Mouse (Mus musculus) hematopoietic stem cell, adult 5-6 weeks (primary cell): Measurements from ENCODE around the gene Gstm7. TPM values are rescaled to one million over a fixed set of nuclear protein-coding genes. Genes with fewer than 3 reads are reported as not detected.
"Not testable (repeated sequence)": the region's sequence is repeated elsewhere in the genome, so short reads cannot be mapped to it uniquely, and the experiment has no call there.

Experiments
- ATAC-seq, 2 experiments: fragments of 125-278 bp in 1 of 2; replicated peaks in 1 of 2; 2 replicates each; pipeline ENCODE4 v1.8.0; 2016 to 2017; ENCODE audit warnings: inconsistent platforms in 2 of 2, mild to moderate bottlenecking in 2 of 2, moderate number of reproducible peaks in 2 of 2, low read depth in 1 of 2, moderate TSS enrichment in 1 of 2; ENCODE audit not compliant: low FRiP score in 2 of 2, poor library complexity in 2 of 2, severe bottlenecking in 2 of 2, insufficient read depth in 1 of 2, low TSS enrichment in 1 of 2
- total RNA-seq: library from RNA; stranded (forward); fragments of 172-1452, 232-1000 nt; gene quantifications from 2 replicates; pipeline ENCODE4 v1.2.3, GENCODE M21; 2017

Gene Gstm7
- total RNA-seq, 1 experiment from 2014 or later, result 8.3 TPM

DNA sequence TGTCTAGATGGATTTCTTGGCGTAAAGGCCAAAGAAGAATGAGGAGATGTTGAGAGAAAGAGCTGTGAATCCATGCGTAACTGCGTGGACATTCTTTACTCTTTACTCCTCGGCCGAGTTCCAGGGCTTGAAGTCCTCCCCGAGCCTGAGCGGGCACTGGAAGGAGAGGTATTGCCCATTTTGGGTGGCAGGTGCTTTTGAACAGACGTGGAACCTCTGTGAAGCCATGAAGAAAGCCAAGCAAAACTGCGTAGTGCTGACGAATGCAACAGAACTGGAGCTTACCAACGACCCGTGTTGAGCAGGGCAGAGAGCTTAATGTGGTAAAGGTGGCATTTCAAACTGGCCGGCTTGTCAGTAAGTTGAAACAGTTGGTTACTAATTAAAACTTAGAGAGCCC, 32.9 kb downstream of the Gstm7 start:
- ATAC-seq, result no peak

DNA sequence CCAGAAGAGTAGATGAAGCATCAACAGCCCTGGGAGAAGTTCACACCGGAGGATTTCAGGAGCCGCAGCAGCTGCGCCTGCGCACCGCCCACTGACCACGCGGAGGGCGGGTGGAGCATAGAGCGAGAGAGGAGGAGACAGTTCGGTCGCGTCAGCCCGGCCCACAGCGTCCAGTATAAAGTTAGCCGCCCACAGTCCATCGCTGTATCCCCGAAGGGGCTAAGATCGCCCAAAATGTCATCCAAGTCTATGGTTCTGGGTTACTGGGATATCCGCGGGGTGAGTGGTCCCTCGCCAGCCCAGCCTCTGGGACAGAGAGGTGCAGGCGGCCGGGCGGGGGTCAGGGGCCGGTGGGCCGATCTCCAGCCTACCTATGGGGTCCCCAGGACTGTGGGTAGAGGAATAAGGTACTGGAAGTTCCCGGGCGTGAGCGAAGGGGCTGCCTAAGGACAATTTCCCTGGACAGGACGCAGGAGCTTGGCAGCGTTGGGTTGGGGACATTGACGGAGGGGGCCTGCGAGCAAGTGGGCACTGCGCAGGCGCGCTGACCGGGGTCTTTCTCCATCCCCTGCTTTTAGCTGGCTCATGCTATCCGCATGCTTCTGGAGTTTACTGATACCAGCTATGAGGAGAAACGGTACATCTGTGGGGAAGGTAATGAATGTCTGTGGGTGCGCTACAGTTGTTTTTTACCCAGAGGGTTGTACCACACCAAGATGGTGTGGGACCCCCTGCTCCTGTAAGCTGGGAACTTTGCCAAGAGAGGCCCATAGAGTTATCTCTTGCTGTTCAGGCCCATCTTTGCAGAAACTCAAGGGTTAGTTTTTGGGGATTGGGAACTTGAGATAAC, 35.7 kb downstream of the Gstm7 start, which contains the start of gene Gstm5:
TSS of gene Gstm5 (plus strand) at position 102 of the 850 bp plus-strand sequence.
- peak; percentile 88 to 92 for ATAC-seq

DNA sequence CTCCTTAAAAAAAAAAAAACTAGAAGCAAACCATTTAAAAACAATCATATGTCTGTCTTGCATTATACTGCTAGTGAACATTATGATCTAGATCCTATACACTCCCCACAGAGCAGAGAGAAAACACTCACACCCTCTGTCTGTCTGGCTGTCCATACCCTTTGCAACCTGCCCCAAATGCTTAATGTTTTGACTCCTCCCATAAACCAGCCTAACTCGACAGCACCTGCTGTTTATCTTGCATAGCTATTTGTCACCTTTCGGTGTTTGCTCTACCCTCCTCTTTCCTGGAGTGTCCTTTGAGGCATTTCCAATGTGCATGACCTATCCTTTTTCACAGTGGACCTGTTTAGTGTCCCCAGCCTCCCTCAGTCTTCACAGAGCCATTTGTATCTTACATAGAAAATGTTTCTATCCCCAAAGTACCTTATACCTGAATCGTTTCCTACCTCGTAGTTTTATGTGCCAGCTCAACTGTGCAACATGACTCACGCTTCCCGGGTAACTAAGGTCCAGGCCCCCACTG, 36.4 kb downstream of the Gstm7 start:
- no peak for ATAC-seq

DNA sequence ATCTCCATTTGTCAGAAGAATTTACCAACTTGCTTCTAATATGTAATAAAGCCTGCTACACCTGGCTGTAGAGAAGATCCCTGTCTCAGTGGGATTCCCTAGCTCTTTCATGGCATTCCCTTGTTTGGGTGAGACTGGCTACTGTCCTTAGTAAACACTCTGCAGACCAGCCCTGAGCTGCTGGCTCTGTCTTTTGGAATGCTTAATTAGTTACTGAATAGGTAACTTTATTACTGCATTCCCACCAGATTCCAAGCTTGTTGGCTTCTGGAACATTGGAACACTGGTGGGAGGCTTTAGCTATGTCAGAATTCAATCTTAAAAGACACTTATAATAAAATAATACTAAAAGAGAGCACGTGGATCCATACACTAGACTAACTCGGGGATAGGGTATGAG, 42.4 kb downstream of the Gstm7 start:
- not testable (repeated sequence) for ATAC-seq

DNA sequence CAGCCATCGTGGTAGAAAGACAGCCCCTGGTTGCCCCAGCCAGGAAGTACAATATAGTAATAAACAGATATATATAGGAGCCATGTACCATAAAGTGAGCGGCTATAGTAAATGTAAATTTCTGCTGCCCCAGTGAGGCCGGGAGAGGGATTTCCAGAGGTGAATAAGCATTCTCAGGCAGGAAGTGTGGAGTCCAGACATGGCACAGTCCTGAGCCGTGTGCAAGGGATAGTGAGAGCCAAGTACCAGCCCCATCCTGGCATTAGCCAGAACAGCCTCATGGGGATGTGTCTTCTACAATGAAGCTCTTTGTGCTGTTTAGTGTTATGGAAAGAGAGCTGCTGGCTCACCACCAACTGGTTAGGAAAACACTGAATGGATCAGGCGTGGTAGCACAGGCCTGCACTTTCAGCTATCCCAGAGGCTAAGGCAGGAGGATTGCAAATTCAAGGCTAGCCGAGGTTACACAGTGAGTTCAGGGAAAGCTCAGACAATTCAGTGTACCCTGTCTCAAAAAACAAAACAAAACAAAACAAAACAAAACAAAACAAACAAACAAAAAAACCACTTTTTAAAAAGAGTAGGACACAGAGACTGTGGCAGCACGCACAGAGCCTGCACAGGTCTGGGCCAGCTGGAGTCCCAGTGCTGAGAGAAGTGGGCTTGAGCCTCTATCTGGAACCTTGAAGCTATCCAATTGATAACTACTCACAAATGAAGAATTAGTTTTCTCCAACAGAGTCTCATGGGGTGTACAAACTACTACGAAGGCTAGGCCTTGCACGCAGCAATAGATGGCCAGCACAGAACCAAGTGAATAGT, 43.7 kb downstream of the Gstm7 start:
- no peak for ATAC-seq

DNA sequence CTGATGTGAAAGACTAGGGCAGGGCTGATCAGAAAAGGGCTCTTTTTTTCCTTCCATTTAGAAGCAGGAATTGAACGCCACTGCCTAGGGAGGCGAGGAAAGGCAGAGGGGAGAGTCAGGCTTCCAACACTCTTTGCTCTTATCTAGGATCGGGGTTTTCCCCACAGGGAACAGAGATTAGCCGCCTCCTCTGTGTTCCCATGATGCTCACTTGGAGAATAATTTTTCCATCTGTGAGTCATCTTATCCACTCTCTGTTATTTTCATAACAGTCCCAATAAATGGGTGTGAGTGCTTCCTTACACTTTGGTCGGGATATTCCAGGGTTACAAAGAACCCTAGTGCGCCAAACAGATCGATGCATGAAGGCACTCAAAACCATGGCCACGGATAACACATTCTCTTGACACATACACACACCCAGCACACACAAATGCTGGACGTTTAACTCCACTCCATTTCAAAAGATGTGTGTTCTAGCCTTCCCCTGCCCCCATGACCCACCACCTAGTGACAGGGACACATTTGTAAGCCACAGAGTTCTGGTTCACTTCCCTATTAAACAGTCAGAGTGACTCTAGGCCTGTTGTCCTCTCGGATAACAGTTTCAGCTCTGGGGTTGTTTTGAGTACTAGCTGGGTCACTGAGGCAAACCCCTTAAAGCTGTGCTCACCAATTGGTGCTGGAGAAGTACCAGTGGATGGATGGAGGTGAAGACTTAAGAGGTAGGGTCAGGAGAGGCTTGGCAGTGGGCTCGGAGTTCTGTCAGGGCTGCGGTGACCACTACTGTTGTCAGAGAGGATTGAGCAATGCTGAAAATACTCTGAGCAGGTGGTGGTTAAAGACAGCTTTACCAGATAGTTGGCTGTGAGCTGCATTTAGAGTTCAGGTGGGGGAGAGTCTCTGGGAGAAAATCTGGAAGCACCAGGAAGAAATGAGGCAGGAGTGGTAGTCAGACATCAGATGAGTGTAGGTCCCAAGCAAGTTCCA, 53.6 kb downstream of the Gstm7 start:
- no peak for ATAC-seq

DNA sequence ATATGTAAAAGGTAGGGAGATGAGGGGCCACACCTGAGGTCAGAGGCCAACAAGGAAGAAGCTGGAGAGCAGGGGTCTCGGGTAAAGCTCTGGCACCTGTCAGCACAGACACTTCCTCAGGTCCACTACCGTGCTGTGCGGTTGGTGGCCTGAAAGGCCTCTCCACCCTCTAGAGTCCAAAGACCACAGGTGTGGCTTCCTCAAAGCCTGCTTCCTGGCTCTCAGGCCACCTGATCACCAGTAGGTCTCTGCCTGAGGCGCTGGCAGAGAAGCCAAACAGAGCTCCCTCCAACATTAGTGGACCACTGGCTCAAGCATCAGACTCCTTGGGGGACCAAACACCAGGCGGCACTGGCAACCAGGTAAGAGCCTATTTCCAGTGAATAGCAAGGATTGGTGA, 54.6 kb downstream of the Gstm7 start, which contains the start of gene Eps8l3:
TSS of gene Eps8l3 (plus strand) at position 225 of the 400 bp plus-strand sequence.
- no peak for ATAC-seq

Other genes with a start within 250 kb of the Gstm7 start
- gene Ahcyl1, start 235.3 kb downstream of the Gstm7 start, total RNA-seq, result 79.8 and 99.2 TPM in 2 replicates
- 5.7 and 6.2 TPM in 2 replicates for gene Csf1, start 171.3 kb downstream of the Gstm7 start, total RNA-seq
- gene Eps8l3, start 54.6 kb downstream of the Gstm7 start, total RNA-seq, result not detected in 2 replicates
- 34.2 and 42.6 TPM in 2 replicates for gene Gstm5, start 36.0 kb downstream of the Gstm7 start, total RNA-seq
- not detected in 2 replicates for gene Gstm6, start 11.9 kb upstream of the Gstm7 start, total RNA-seq
- not detected in 2 replicates for gene Gstm3, start 37.5 kb upstream of the Gstm7 start, total RNA-seq
- gene Gstm2, start 54.6 kb upstream of the Gstm7 start, total RNA-seq, result 1.7 and 2.8 TPM in 2 replicates
- gene Gstm1, start 86.2 kb upstream of the Gstm7 start, total RNA-seq, result 104 and 128 TPM in 2 replicates
- gene Gstm4, start 113.1 kb upstream of the Gstm7 start, total RNA-seq, result 11.8 and 13.1 TPM in 2 replicates
- 45.3 and 46.7 TPM in 2 replicates for gene Ampd2, start 154.8 kb upstream of the Gstm7 start, total RNA-seq
- 3.8 and 4.4 TPM in 2 replicates for gene Gnat2, start 161.0 kb upstream of the Gstm7 start, total RNA-seq
- 140 and 171 TPM in 2 replicates for gene Gnai3, start 214.3 kb upstream of the Gstm7 start, total RNA-seq
- not detected in 2 replicates for gene Gpr61, start 223.1 kb upstream of the Gstm7 start, total RNA-seq